Mouse (Mus musculus) naive thymus-derived CD4-positive, alpha-beta T cell, adult 2 months (primary cell): Measurements from ENCODE around the gene Pid1.

Experiments
- DNase-seq: peaks from one replicate; pipeline ENCODE4 v3.0.0-alpha.2; 2011; ENCODE audit warnings: low read depth

Pid1 gene

GRCm38 (mm10) chr1:84363967-84364366, at the start of gene Pid1:
TSS of gene Pid1 (minus strand) at chr1:84364180.
- no peak for DNase-seq

- no peak for DNase-seq
Measured at GRCm38 (mm10) chr1:84409514-84409913, 45.5 kb upstream of the Pid1 start.

GRCm38 (mm10) chr1:84408873-84409272, 44.9 kb upstream of the Pid1 start:
- no peak for DNase-seq

- peak; percentile 44 for DNase-seq
Measured at GRCm38 (mm10) chr1:84406891-84407290, 42.9 kb upstream of the Pid1 start.

- no peak for DNase-seq
Measured at GRCm38 (mm10) chr1:84405551-84406290, 41.7 kb upstream of the Pid1 start.

- DNase-seq: no peak
Measured at GRCm38 (mm10) chr1:84404880-84405279, 40.9 kb upstream of the Pid1 start.

GRCm38 (mm10) chr1:84402154-84402553, 38.2 kb upstream of the Pid1 start:
- no peak for DNase-seq

- no peak for DNase-seq
Measured at GRCm38 (mm10) chr1:84399671-84400070, 35.7 kb upstream of the Pid1 start.

GRCm38 (mm10) chr1:84399118-84399517, 35.1 kb upstream of the Pid1 start:
- DNase-seq: no peak

- DNase-seq: no peak
Measured at GRCm38 (mm10) chr1:84396787-84397186, 32.8 kb upstream of the Pid1 start.

GRCm38 (mm10) chr1:84395928-84396327, 31.9 kb upstream of the Pid1 start:
- no peak for DNase-seq

- no peak for DNase-seq
Measured at GRCm38 (mm10) chr1:84390961-84391360, 27.0 kb upstream of the Pid1 start.

GRCm38 (mm10) chr1:84387616-84388015, 23.6 kb upstream of the Pid1 start:
- no peak for DNase-seq

- no peak for DNase-seq
Measured at GRCm38 (mm10) chr1:84386481-84387146, 22.6 kb upstream of the Pid1 start.

- DNase-seq: no peak
Measured at GRCm38 (mm10) chr1:84382709-84383108, 18.7 kb upstream of the Pid1 start.

GRCm38 (mm10) chr1:84382064-84382463, 18.1 kb upstream of the Pid1 start:
- DNase-seq: no peak

- DNase-seq: no peak
Measured at GRCm38 (mm10) chr1:84380895-84381294, 16.9 kb upstream of the Pid1 start.

GRCm38 (mm10) chr1:84367733-84368132, 3.8 kb upstream of the Pid1 start:
- no peak for DNase-seq

GRCm38 (mm10) chr1:84366553-84366952, 2.6 kb upstream of the Pid1 start:
- DNase-seq: no peak

- no peak for DNase-seq
Measured at GRCm38 (mm10) chr1:84362709-84363617, 1.0 kb downstream of the Pid1 start.

GRCm38 (mm10) chr1:84362209-84362608, 1.8 kb downstream of the Pid1 start:
- DNase-seq: no peak

GRCm38 (mm10) chr1:84361389-84361788, 2.6 kb downstream of the Pid1 start:
- no peak for DNase-seq
